Mouse (Mus musculus): ENCODE measurements around the gene C5ar1.

C5ar1 gene

GRCm38 (mm10) chr7:16221582-16222272, 37.6 kb downstream of the C5ar1 start, which contains the start of gene Dhx34:
TSS of gene Dhx34 (minus strand) at chr7:16222037.
- TF ChIP-seq NANOG (IDR thresholded peaks at IDR 0.05; ENCODE audit: borderline replicate concordance, low read length): no peak
- peak; percentile 50 for TF ChIP-seq CTCF (conservative IDR thresholded peaks at IDR 0.05; ENCODE audit: low read length)
- H3K9me3 ChIP-seq (ENCODE audit: low read length): no peaks in the 10 kb centered on the region
- peaks cover 3% of the 10 kb centered on the region; the same call in 1 of the 2 replicates for H3K36me3 ChIP-seq (ENCODE audit: insufficient read depth, low read length)
- H3K4me1 ChIP-seq (replicated peaks; ENCODE audit: low read depth, low read length): peaks cover 19% of the 10 kb centered on the region
- peaks cover 5% of the 10 kb centered on the region for H3K27me3 ChIP-seq (ENCODE audit: insufficient read depth, low read length)
- peak within 1 kb of the TSS; percentile 83 for H3K4me3 ChIP-seq (replicated peaks; ENCODE audit: low read length)

- TF ChIP-seq CTCF (conservative IDR thresholded peaks at IDR 0.05; ENCODE audit: low read length) (no peak; the same call in 1 of the 2 replicates), POU5F1 (IDR thresholded peaks at IDR 0.05; ENCODE audit: borderline replicate concordance, low read length) (no peak), NANOG (IDR thresholded peaks at IDR 0.05; ENCODE audit: borderline replicate concordance, low read length) (no peak)
- Histone ChIP-seq H3K36me3 (ENCODE audit: insufficient read depth, low read length) (peaks cover 40% of the 10 kb centered on the region), H3K4me3 (replicated peaks; ENCODE audit: low read length) (no peak overlapping the region), H3K4me1 (replicated peaks; ENCODE audit: low read depth, low read length) (peaks cover 49% of the 10 kb centered on the region), H3K9me3 (ENCODE audit: low read length) (no peaks in the 10 kb centered on the region), H3K27me3 (ENCODE audit: insufficient read depth, low read length) (peaks cover 4% of the 10 kb centered on the region; the same call in 1 of the 2 replicates)
Observed at GRCm38 (mm10) chr7:16213986-16214385, 45.4 kb downstream of the C5ar1 start.

- Histone ChIP-seq H3K9me3 (ENCODE audit: low read length) (no peaks in the 10 kb centered on the region), H3K27me3 (ENCODE audit: insufficient read depth, low read length) (peaks cover 4% of the 10 kb centered on the region; the same call in 1 of the 2 replicates), H3K4me3 (replicated peaks; ENCODE audit: low read length) (peak overlapping the region; percentile 54; the same call in 1 of the 2 replicates), H3K4me1 (replicated peaks; ENCODE audit: low read depth, low read length) (peaks cover 41% of the 10 kb centered on the region), H3K36me3 (ENCODE audit: insufficient read depth, low read length) (peaks cover 43% of the 10 kb centered on the region)
- TF ChIP-seq NANOG (IDR thresholded peaks at IDR 0.05; ENCODE audit: borderline replicate concordance, low read length) (no peak), POU5F1 (IDR thresholded peaks at IDR 0.05; ENCODE audit: borderline replicate concordance, low read length) (no peak), CTCF (conservative IDR thresholded peaks at IDR 0.05; ENCODE audit: low read length) (no peak)
Observed at GRCm38 (mm10) chr7:16213196-16213595, 46.1 kb downstream of the C5ar1 start.

- Histone ChIP-seq H3K36me3 (ENCODE audit: insufficient read depth, low read length) (peaks cover 37% of the 10 kb centered on the region), H3K4me3 (replicated peaks; ENCODE audit: low read length) (no peak overlapping the region), H3K27me3 (ENCODE audit: insufficient read depth, low read length) (peaks cover 2% of the 10 kb centered on the region; the same call in 1 of the 2 replicates), H3K4me1 (replicated peaks; ENCODE audit: low read depth, low read length) (peaks cover 28% of the 10 kb centered on the region), H3K9me3 (ENCODE audit: low read length) (no peaks in the 10 kb centered on the region)
- TF ChIP-seq NANOG (IDR thresholded peaks at IDR 0.05; ENCODE audit: borderline replicate concordance, low read length) (no peak), POU5F1 (IDR thresholded peaks at IDR 0.05; ENCODE audit: borderline replicate concordance, low read length) (no peak), CTCF (conservative IDR thresholded peaks at IDR 0.05; ENCODE audit: low read length) (no peak)
Observed at GRCm38 (mm10) chr7:16210862-16211365, 48.4 kb downstream of the C5ar1 start.

- peaks cover 19% of the 10 kb centered on the region for H3K36me3 ChIP-seq (ENCODE audit: insufficient read depth, low read length)
- TF ChIP-seq POU5F1 (IDR thresholded peaks at IDR 0.05; ENCODE audit: borderline replicate concordance, low read length) (no peak), NANOG (IDR thresholded peaks at IDR 0.05; ENCODE audit: borderline replicate concordance, low read length) (no peak), CTCF (conservative IDR thresholded peaks at IDR 0.05; ENCODE audit: low read length) (no peak)
- peaks cover 26% of the 10 kb centered on the region for H3K4me1 ChIP-seq (replicated peaks; ENCODE audit: low read depth, low read length)
- H3K9me3 ChIP-seq (ENCODE audit: low read length): no peaks in the 10 kb centered on the region
- H3K4me3 ChIP-seq (replicated peaks; ENCODE audit: low read length): no peak overlapping the region
- H3K27me3 ChIP-seq (ENCODE audit: insufficient read depth, low read length): 0 out of 2 replicates have a peak, but pooled peaks cover 3% of the 10 kb centered on the region
Observed at GRCm38 (mm10) chr7:16208781-16209665, 50.3 kb downstream of the C5ar1 start.

GRCm38 (mm10) chr7:16207496-16207895, 51.8 kb downstream of the C5ar1 start:
- Histone ChIP-seq H3K27me3 (ENCODE audit: insufficient read depth, low read length) (0 out of 2 replicates have a peak, but pooled peaks cover 3% of the 10 kb centered on the region), H3K4me3 (replicated peaks; ENCODE audit: low read length) (no peak overlapping the region), H3K4me1 (replicated peaks; ENCODE audit: low read depth, low read length) (peaks cover 23% of the 10 kb centered on the region), H3K36me3 (ENCODE audit: insufficient read depth, low read length) (peaks cover 20% of the 10 kb centered on the region), H3K9me3 (ENCODE audit: low read length) (no peaks in the 10 kb centered on the region)
- no peak for TF ChIP-seq POU5F1 (IDR thresholded peaks at IDR 0.05; ENCODE audit: borderline replicate concordance, low read length)

GRCm38 (mm10) chr7:16207076-16207475, 52.3 kb downstream of the C5ar1 start:
- no peak overlapping the region for H3K4me3 ChIP-seq (replicated peaks; ENCODE audit: low read length)
- no peaks in the 10 kb centered on the region for H3K9me3 ChIP-seq (ENCODE audit: low read length)
- peaks cover 23% of the 10 kb centered on the region for H3K4me1 ChIP-seq (replicated peaks; ENCODE audit: low read depth, low read length)
- H3K27me3 ChIP-seq (ENCODE audit: insufficient read depth, low read length): 0 out of 2 replicates have a peak, but pooled peaks cover 3% of the 10 kb centered on the region
- H3K36me3 ChIP-seq (ENCODE audit: insufficient read depth, low read length): peaks cover 21% of the 10 kb centered on the region
- no peak for TF ChIP-seq CTCF (conservative IDR thresholded peaks at IDR 0.05; ENCODE audit: low read length)
- TF ChIP-seq NANOG (IDR thresholded peaks at IDR 0.05; ENCODE audit: borderline replicate concordance, low read length): no peak
- TF ChIP-seq POU5F1 (IDR thresholded peaks at IDR 0.05; ENCODE audit: borderline replicate concordance, low read length): no peak

GRCm38 (mm10) chr7:16204791-16205190, 54.5 kb downstream of the C5ar1 start:
- Histone ChIP-seq H3K9me3 (ENCODE audit: low read length) (no peaks in the 10 kb centered on the region), H3K4me1 (replicated peaks; ENCODE audit: low read depth, low read length) (peaks cover 23% of the 10 kb centered on the region)

More at GRCm38 (mm10) chr7:16204791-16205190, 54.5 kb downstream of the C5ar1 start:
- 0 out of 2 replicates have a peak, but pooled peaks cover 3% of the 10 kb centered on the region for H3K27me3 ChIP-seq (ENCODE audit: insufficient read depth, low read length)
- no peak overlapping the region for H3K4me3 ChIP-seq (replicated peaks; ENCODE audit: low read length)
- TF ChIP-seq POU5F1 (IDR thresholded peaks at IDR 0.05; ENCODE audit: borderline replicate concordance, low read length) (no peak), NANOG (IDR thresholded peaks at IDR 0.05; ENCODE audit: borderline replicate concordance, low read length) (no peak), CTCF (conservative IDR thresholded peaks at IDR 0.05; ENCODE audit: low read length) (no peak)
- peaks cover 25% of the 10 kb centered on the region; the same call in 1 of the 2 replicates for H3K36me3 ChIP-seq (ENCODE audit: insufficient read depth, low read length)
